Mouse (Mus musculus): Measurements from ENCODE around the gene Hoga1. TPM values are rescaled to one million over a fixed set of nuclear protein-coding genes. Genes with fewer than 3 reads are reported as not detected.

Hoga1 gene
- polyA plus RNA-seq, 2 experiments = 2.4 to 3.7 TPM

GRCm38 (mm10) chr19:42034881-42035455 is 10.4 kb upstream of the Hoga1 start:
- Histone ChIP-seq H3K4me3 (replicated peaks; ENCODE audit: low read length) (no peak overlapping the region), H3K9ac (ENCODE audit: low read depth, low read length, severe bottlenecking) (no peak overlapping the region), H3K27ac (replicated peaks; ENCODE audit: low read depth, low read length) (peak overlapping the region; percentile 48), H3K36me3 (ENCODE audit: control insufficient read depth, insufficient read depth, low read length) (peaks cover 10% of the 10 kb centered on the region; the same call in 1 of the 2 replicates), H3K4me1 (ENCODE audit: control insufficient read depth, insufficient read depth, low read length) (peaks cover 18% of the 10 kb centered on the region; the same call in 1 of the 2 replicates), H3K4me2 (replicated peaks; ENCODE audit: low read depth, low read length, severe bottlenecking) (no peak overlapping the region), H3K9me3 (ENCODE audit: control insufficient read depth, low read length) (no peaks in the 10 kb centered on the region), H3K27me3 (ENCODE audit: control insufficient read depth, insufficient read depth, low read length) (no peaks in the 10 kb centered on the region)
- no peak for TF ChIP-seq POLR2A (IDR thresholded peaks at IDR 0.05; ENCODE audit: borderline replicate concordance, extremely low read depth, insufficient read depth, insufficient read length)
- DNase-seq (ENCODE audit: low spot score) = no peak
- 41% methylated on average over 11 of the region's 11 CpGs for WGBS
- peak; percentile 23; the same call in 1 of the 2 replicates for ATAC-seq (ENCODE audit: low FRiP score, low read depth)

DNA sequence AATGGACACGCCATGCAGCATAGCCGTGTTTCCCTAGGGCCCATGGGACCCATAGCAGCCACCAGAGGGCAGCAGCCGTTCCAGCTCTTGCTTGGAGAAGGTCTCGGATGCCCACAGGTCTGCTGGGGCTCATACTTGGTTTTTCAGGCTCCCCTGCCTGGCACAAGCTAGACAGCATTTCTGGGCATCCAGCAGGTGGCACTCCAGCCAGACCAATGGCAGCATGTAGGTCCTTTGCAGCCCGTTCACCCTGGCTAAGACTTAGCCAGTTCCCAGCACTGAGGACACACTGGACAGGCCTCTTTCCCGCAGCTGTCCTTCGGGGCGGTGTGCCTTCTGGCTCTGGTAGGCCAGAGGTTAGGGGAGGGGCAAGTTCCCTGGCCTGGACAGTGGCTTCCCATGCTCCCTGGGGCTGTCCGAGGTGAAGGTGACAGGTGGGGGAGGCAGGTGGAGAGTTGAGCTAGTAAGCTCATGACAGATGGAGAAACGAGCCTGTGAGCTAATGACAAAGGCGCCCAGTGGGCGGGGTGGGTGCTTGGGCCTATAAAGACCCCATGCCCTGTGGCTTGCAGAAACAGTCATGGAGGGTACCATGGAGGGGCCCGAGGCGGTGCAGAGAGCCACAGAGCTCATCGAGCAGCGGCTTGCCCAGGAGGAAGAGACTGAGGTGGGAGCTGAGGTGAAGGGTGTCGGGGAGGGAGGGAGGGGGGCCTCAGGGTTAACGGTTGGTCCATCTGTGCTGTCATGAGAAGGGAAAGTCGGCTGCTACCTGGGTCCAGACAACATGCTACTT is 9.8 kb upstream of the Hoga1 start, which contains the start of gene Ankrd2:
Ankrd2 (plus strand) TSS at position 545 of the 793 bp plus-strand sequence.
- no peaks in the 10 kb centered on the region for H3K27me3 ChIP-seq (ENCODE audit: control insufficient read depth, insufficient read depth, low read length)
- TF ChIP-seq POLR2A (IDR thresholded peaks at IDR 0.05; ENCODE audit: borderline replicate concordance, extremely low read depth, insufficient read depth, insufficient read length) = no peak
- WGBS = 65% methylated on average over 19 of the region's 19 CpGs
- peaks cover 10% of the 10 kb centered on the region; the same call in 1 of the 2 replicates for H3K36me3 ChIP-seq (ENCODE audit: control insufficient read depth, insufficient read depth, low read length)
- peaks cover 18% of the 10 kb centered on the region; the same call in 1 of the 2 replicates for H3K4me1 ChIP-seq (ENCODE audit: control insufficient read depth, insufficient read depth, low read length)
- DNase-seq (ENCODE audit: low spot score) = peak; percentile 66
- ATAC-seq (ENCODE audit: low FRiP score, low read depth) = peak; percentile 51
- no peak within 1 kb of the TSS for H3K9ac ChIP-seq (ENCODE audit: low read depth, low read length, severe bottlenecking)
- no peak within 1 kb of the TSS for H3K4me3 ChIP-seq (replicated peaks; ENCODE audit: low read length)
- no peak within 1 kb of the TSS for H3K4me2 ChIP-seq (replicated peaks; ENCODE audit: low read depth, low read length, severe bottlenecking)
- peak within 1 kb of the TSS; percentile 48 for H3K27ac ChIP-seq (replicated peaks; ENCODE audit: low read depth, low read length)
- H3K9me3 ChIP-seq (ENCODE audit: control insufficient read depth, low read length) = no peaks in the 10 kb centered on the region

DNA sequence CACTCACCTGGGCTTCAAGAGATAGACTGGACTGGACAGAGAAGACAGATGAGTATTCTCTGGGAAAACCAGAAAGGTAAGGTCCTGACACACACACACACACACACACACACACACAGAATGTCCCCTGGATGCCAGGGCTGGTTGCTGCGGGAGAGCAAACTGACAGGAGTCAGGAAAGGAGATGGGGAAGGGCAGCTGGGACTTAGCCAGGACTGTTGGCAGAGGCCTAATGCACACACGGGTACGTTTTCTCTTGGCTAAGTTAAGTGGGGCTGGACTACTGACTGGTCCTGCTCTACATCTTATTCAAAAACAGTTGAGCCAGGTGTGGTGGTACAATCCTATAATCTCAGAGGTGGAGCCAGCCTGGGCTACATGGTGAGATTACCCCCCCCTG is 9.1 kb upstream of the Hoga1 start:
- H3K4me1 ChIP-seq (ENCODE audit: control insufficient read depth, insufficient read depth, low read length) = peaks cover 18% of the 10 kb centered on the region; the same call in 1 of the 2 replicates
- WGBS = 90% methylated on average over 3 of the region's 3 CpGs

DNA sequence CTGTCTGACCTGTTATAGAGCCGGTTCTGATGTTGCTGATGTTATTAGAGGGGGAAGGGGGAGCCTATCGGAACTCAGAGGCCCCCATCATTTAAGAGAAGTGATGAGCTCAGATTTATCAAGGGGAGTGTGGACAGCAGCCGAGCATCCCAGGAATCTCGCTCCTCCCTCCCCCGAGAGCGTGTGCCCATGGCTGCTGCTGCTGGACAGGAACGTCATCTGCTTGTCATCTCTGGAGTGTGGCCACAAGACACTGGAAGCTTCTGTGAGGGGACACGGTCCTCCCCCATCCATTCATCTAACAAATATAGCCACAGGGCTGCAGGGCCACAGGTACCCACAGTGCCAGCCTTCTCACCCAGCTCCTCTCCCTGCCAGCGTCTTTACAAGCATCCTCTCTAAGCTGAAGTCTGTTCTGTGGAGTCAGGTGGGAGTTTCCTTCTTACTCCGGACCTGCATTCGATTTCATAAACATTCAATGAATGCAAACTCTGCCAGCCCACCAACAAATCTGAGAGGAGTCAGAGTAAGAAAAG is 8.2 kb upstream of the Hoga1 start:
- H3K36me3 ChIP-seq (ENCODE audit: control insufficient read depth, insufficient read depth, low read length) = peaks cover 10% of the 10 kb centered on the region; the same call in 1 of the 2 replicates
- DNase-seq (ENCODE audit: low spot score) = no peak
- peaks cover 18% of the 10 kb centered on the region; the same call in 1 of the 2 replicates for H3K4me1 ChIP-seq (ENCODE audit: control insufficient read depth, insufficient read depth, low read length)
- ATAC-seq (ENCODE audit: low FRiP score, low read depth) = no peak
- no peak overlapping the region for H3K9ac ChIP-seq (ENCODE audit: low read depth, low read length, severe bottlenecking)
- no peaks in the 10 kb centered on the region for H3K9me3 ChIP-seq (ENCODE audit: control insufficient read depth, low read length)
- no peak overlapping the region for H3K4me3 ChIP-seq (replicated peaks; ENCODE audit: low read length)
- H3K27me3 ChIP-seq (ENCODE audit: control insufficient read depth, insufficient read depth, low read length) = no peaks in the 10 kb centered on the region
- WGBS = 63% methylated on average over 11 of the region's 11 CpGs
- no peak for TF ChIP-seq POLR2A (IDR thresholded peaks at IDR 0.05; ENCODE audit: borderline replicate concordance, extremely low read depth, insufficient read depth, insufficient read length)
- H3K27ac ChIP-seq (replicated peaks; ENCODE audit: low read depth, low read length) = no peak overlapping the region
- no peak overlapping the region for H3K4me2 ChIP-seq (replicated peaks; ENCODE audit: low read depth, low read length, severe bottlenecking)

More for the DNA sequence above, 9.1 kb upstream of the Hoga1 start:
- peaks cover 10% of the 10 kb centered on the region; the same call in 1 of the 2 replicates for H3K36me3 ChIP-seq (ENCODE audit: control insufficient read depth, insufficient read depth, low read length)
- no peak for ATAC-seq (ENCODE audit: low FRiP score, low read depth)
- no peaks in the 10 kb centered on the region for H3K9me3 ChIP-seq (ENCODE audit: control insufficient read depth, low read length)
- no peak for DNase-seq (ENCODE audit: low spot score)
- H3K4me3 ChIP-seq (replicated peaks; ENCODE audit: low read length) = no peak overlapping the region
- H3K4me2 ChIP-seq (replicated peaks; ENCODE audit: low read depth, low read length, severe bottlenecking) = no peak overlapping the region
- TF ChIP-seq POLR2A (IDR thresholded peaks at IDR 0.05; ENCODE audit: borderline replicate concordance, extremely low read depth, insufficient read depth, insufficient read length) = no peak
- H3K27me3 ChIP-seq (ENCODE audit: control insufficient read depth, insufficient read depth, low read length) = no peaks in the 10 kb centered on the region
- H3K27ac ChIP-seq (replicated peaks; ENCODE audit: low read depth, low read length) = no peak overlapping the region
- H3K9ac ChIP-seq (ENCODE audit: low read depth, low read length, severe bottlenecking) = no peak overlapping the region

GRCm38 (mm10) chr19:42038310-42038709 is 7.1 kb upstream of the Hoga1 start:
- ATAC-seq (ENCODE audit: low FRiP score, low read depth) = no peak
- WGBS = 91% methylated on average over 12 of the region's 12 CpGs
- H3K36me3 ChIP-seq (ENCODE audit: control insufficient read depth, insufficient read depth, low read length) = peaks cover 10% of the 10 kb centered on the region; the same call in 1 of the 2 replicates

More at GRCm38 (mm10) chr19:42038310-42038709, 7.1 kb upstream of the Hoga1 start:
- no peak overlapping the region for H3K4me2 ChIP-seq (replicated peaks; ENCODE audit: low read depth, low read length, severe bottlenecking)
- no peaks in the 10 kb centered on the region for H3K27me3 ChIP-seq (ENCODE audit: control insufficient read depth, insufficient read depth, low read length)
- TF ChIP-seq POLR2A (IDR thresholded peaks at IDR 0.05; ENCODE audit: borderline replicate concordance, extremely low read depth, insufficient read depth, insufficient read length) = no peak
- H3K9me3 ChIP-seq (ENCODE audit: control insufficient read depth, low read length) = no peaks in the 10 kb centered on the region
- no peak overlapping the region for H3K4me3 ChIP-seq (replicated peaks; ENCODE audit: low read length)
- H3K27ac ChIP-seq (replicated peaks; ENCODE audit: low read depth, low read length) = no peak overlapping the region
- DNase-seq (ENCODE audit: low spot score) = no peak
- peaks cover 18% of the 10 kb centered on the region; the same call in 1 of the 2 replicates for H3K4me1 ChIP-seq (ENCODE audit: control insufficient read depth, insufficient read depth, low read length)
- no peak overlapping the region for H3K9ac ChIP-seq (ENCODE audit: low read depth, low read length, severe bottlenecking)
